Mouse (Mus musculus) MEL (cell line): Measurements from ENCODE around the gene Apbb2. TPM values are rescaled to one million over a fixed set of nuclear protein-coding genes. Genes with fewer than 3 reads are reported as not detected.

Experiments used
- DNase-seq: peaks from one replicate; pipeline ENCODE4 v3.0.0; 2011; ENCODE audit warnings: low read depth, low spot score
- H3K27ac ChIP-seq: 2 replicates; pipeline ENCODE4 v1.5.1; 2012; ENCODE audit warnings: low read depth, mild to moderate bottlenecking, control low read depth, low read length, moderate library complexity; ENCODE audit not compliant: control insufficient read depth
- H3K27me3 ChIP-seq, 2 experiments: fragments of 150-350 bp in 1 of 2; sonication (generic) in 1 of 2; 2 replicates each; pipeline ENCODE4 v1.6.1; 2012; ENCODE audit warnings: low read length in 2 of 2, mild to moderate bottlenecking in 2 of 2, improper control_type of control experiment in 1 of 2, moderate library complexity in 1 of 2; ENCODE audit not compliant: insufficient read depth in 2 of 2, control insufficient read depth in 1 of 2
- H3K36me3 ChIP-seq, 2 experiments: 2 replicates each; pipeline ENCODE4 v1.6.1; 2012 to 2014; ENCODE audit warnings: low read length in 2 of 2, improper control_type of control experiment in 1 of 2, inconsistent platforms in 1 of 2, mild to moderate bottlenecking in 1 of 2; ENCODE audit not compliant: insufficient read depth in 2 of 2, control insufficient read depth in 1 of 2
- H3K4me1 ChIP-seq, 2 experiments: fragments of 150-350 bp in 1 of 2; sonication (generic) in 1 of 2; 2 replicates each; pipeline ENCODE4 v1.6.1; 2012; ENCODE audit warnings: low read length in 2 of 2, improper control_type of control experiment in 1 of 2, mild to moderate bottlenecking in 1 of 2; ENCODE audit not compliant: insufficient read depth in 2 of 2, control insufficient read depth in 1 of 2
- H3K4me3 ChIP-seq, 2 experiments: fragments of 150-350 bp in 1 of 2; sonication (generic) in 1 of 2; 2 replicates each; pipeline ENCODE4 v1.5.1; 2012; ENCODE audit warnings: low read depth in 2 of 2, low read length in 2 of 2, mild to moderate bottlenecking in 2 of 2, moderate library complexity in 2 of 2, control low read depth in 1 of 2, improper control_type of control experiment in 1 of 2; ENCODE audit not compliant: control insufficient read depth in 1 of 2, insufficient read depth in 1 of 2
- H3K79me2 ChIP-seq: 2 replicates; pipeline ENCODE4 v1.6.1; 2012; ENCODE audit warnings: mild to moderate bottlenecking, low read length, moderate library complexity; ENCODE audit not compliant: control insufficient read depth, poor library complexity, insufficient read depth
- H3K9ac ChIP-seq: 2 replicates; pipeline ENCODE4 v1.6.1; 2012; ENCODE audit warnings: low read depth, mild to moderate bottlenecking, control low read depth, low read length, moderate library complexity; ENCODE audit not compliant: control insufficient read depth, poor library complexity, severe bottlenecking
- H3K9me3 ChIP-seq: fragments of 150-350 bp; sonication (generic); replicated peaks from 2 replicates; pipeline ENCODE4 v1.6.1; 2012; ENCODE audit warnings: mild to moderate bottlenecking, low read length, improper control_type of control experiment, moderate library complexity; ENCODE audit not compliant: insufficient read depth
- BHLHE40 ChIP-seq: IDR thresholded peaks from 2 replicates; pipeline ENCODE4 v1.6.1; 2012; ENCODE audit warnings: low read depth, mild to moderate bottlenecking, inconsistent platforms, low read length, improper control_type of control experiment, borderline replicate concordance
- CHD1 ChIP-seq: IDR thresholded peaks from 2 replicates; pipeline ENCODE4 v1.6.1; 2012; ENCODE audit warnings: low read depth, mild to moderate bottlenecking, inconsistent platforms, low read length, improper control_type of control experiment
- CHD2 ChIP-seq: IDR thresholded peaks from 2 replicates; pipeline ENCODE4 v1.6.1; 2011; ENCODE audit warnings: low read length, improper control_type of control experiment
- EP300 ChIP-seq, 2 experiments: IDR thresholded peaks; 2 replicates each; pipeline ENCODE4 v1.6.1; 2011; ENCODE audit warnings: improper control_type of control experiment in 2 of 2, low read length in 2 of 2, low read depth in 1 of 2, mild to moderate bottlenecking in 1 of 2
- GABPA ChIP-seq: IDR thresholded peaks from 2 replicates; pipeline ENCODE4 v1.6.1; 2012; ENCODE audit warnings: low read depth, mild to moderate bottlenecking, inconsistent platforms, low read length, improper control_type of control experiment, moderate library complexity
- GATA1 ChIP-seq: IDR thresholded peaks from 2 replicates; pipeline ENCODE4 v1.6.1; 2011; ENCODE audit warnings: low read depth, low read length, improper control_type of control experiment
- HCFC1 ChIP-seq: IDR thresholded peaks from 2 replicates; pipeline ENCODE4 v1.6.1; 2012; ENCODE audit warnings: low read depth, mild to moderate bottlenecking, inconsistent platforms, low read length, improper control_type of control experiment, moderate library complexity
- KAT2A ChIP-seq: conservative IDR thresholded peaks from 2 replicates; pipeline ENCODE4 v1.6.1; 2012; ENCODE audit warnings: low read depth, low read length, improper control_type of control experiment, inconsistent platforms
- MEF2A ChIP-seq: IDR thresholded peaks from 2 replicates; pipeline ENCODE4 v1.6.1; 2014; ENCODE audit warnings: low read depth, mild to moderate bottlenecking, inconsistent platforms, low read length, improper control_type of control experiment; ENCODE audit not compliant: poor library complexity, insufficient replicate concordance, severe bottlenecking; ENCODE audit errors: extremely low read depth
- MYC ChIP-seq: IDR thresholded peaks from 2 replicates; pipeline ENCODE4 v1.6.1; 2011; ENCODE audit warnings: low read depth, mild to moderate bottlenecking, low read length, improper control_type of control experiment, moderate library complexity
- NRF1 ChIP-seq: IDR thresholded peaks from 2 replicates; pipeline ENCODE4 v1.6.1; 2014; ENCODE audit warnings: low read depth, mild to moderate bottlenecking, inconsistent platforms, low read length, improper control_type of control experiment, moderate library complexity; ENCODE audit not compliant: poor library complexity, insufficient read depth, severe bottlenecking
- POLR2AphosphoS2 ChIP-seq: IDR thresholded peaks from 2 replicates; pipeline ENCODE4 v1.6.1; 2011; ENCODE audit warnings: low read length, improper control_type of control experiment
- POLR2AphosphoS5 ChIP-seq: IDR thresholded peaks from 2 replicates; pipeline ENCODE4 v1.6.1; 2012; ENCODE audit warnings: low read depth, borderline replicate concordance, mild to moderate bottlenecking, inconsistent platforms, low read length, moderate library complexity, mixed read lengths
- RCOR1 ChIP-seq: IDR thresholded peaks from 2 replicates; pipeline ENCODE4 v1.6.1; 2012; ENCODE audit warnings: low read depth, mild to moderate bottlenecking, inconsistent platforms, low read length, improper control_type of control experiment
- SIN3A ChIP-seq: IDR thresholded peaks from 2 replicates; pipeline ENCODE4 v1.6.1; 2012; ENCODE audit warnings: low read length, improper control_type of control experiment, inconsistent platforms
- TAL1 ChIP-seq: IDR thresholded peaks from 2 replicates; pipeline ENCODE4 v1.6.1; 2012; ENCODE audit warnings: mild to moderate bottlenecking, inconsistent platforms, low read length, moderate library complexity, mixed read lengths
- TBP ChIP-seq: IDR thresholded peaks from 2 replicates; pipeline ENCODE4 v1.8.0; 2011; ENCODE audit warnings: low read depth, low read length, improper control_type of control experiment
- USF1 ChIP-seq: IDR thresholded peaks from 2 replicates; pipeline ENCODE4 v1.6.1; 2014; ENCODE audit warnings: low read depth, mild to moderate bottlenecking, inconsistent platforms, low read length, improper control_type of control experiment, moderate library complexity
- USF2 ChIP-seq, 2 experiments: IDR thresholded peaks; 2 replicates each; pipeline ENCODE4 v1.6.1; 2011 to 2012; ENCODE audit warnings: improper control_type of control experiment in 2 of 2, low read length in 2 of 2, borderline replicate concordance in 1 of 2, inconsistent platforms in 1 of 2, low read depth in 1 of 2, mild to moderate bottlenecking in 1 of 2; ENCODE audit not compliant: insufficient read depth in 1 of 2
- ZKSCAN1 ChIP-seq: IDR thresholded peaks from 2 replicates; pipeline ENCODE4 v1.6.1; 2012; ENCODE audit warnings: low read depth, mild to moderate bottlenecking, inconsistent platforms, low read length, improper control_type of control experiment, moderate library complexity
- ZNF384 ChIP-seq: IDR thresholded peaks from 2 replicates; pipeline ENCODE4 v1.6.1; 2012; ENCODE audit warnings: low read depth, mild to moderate bottlenecking, inconsistent platforms, low read length, improper control_type of control experiment
- polyA plus RNA-seq, 2 experiments: library from polyadenylated mRNA; stranded (reverse) in 1 of 2; unstranded in 1 of 2; fragments of >175 nt in 1 of 2; fragments of >200 nt in 1 of 2; gene quantifications; 2 replicates each; pipeline versions ENCODE4 v1.2.1 to v1.2.4; 2012; ENCODE audit warnings: low replicate concordance in 2 of 2, low read depth in 1 of 2; ENCODE audit not compliant: insufficient read length in 2 of 2, insufficient read depth in 1 of 2, missing spikeins in 1 of 2
- total RNA-seq: library from RNA; depleted of rRNA; stranded (reverse); fragments of 300-350 nt; gene quantifications from 2 replicates; pipeline ENCODE4 v1.2.3, GENCODE M21; 2012

Gene Apbb2
- total and polyA plus RNA-seq, 3 experiments: not detected

- H3K4me1 ChIP-seq: no peaks in the 10 kb centered on the region
- no peaks in the 10 kb centered on the region for H3K9me3 ChIP-seq
- H3K36me3 ChIP-seq: no peaks in the 10 kb centered on the region
- H3K9ac ChIP-seq: no peak overlapping the region
- TF ChIP-seq MEF2A (no peak), USF2 (IDR thresholded peaks at IDR 0.05; ENCODE audit: borderline replicate concordance in 1 of 2, insufficient read depth in 1 of 2, low read depth in 1 of 2, low read length in 2 of 2) (no peak), GABPA (no peak), ZKSCAN1 (no peak)
- no peaks in the 10 kb centered on the region for H3K79me2 ChIP-seq
- no peak for DNase-seq
- H3K27me3 ChIP-seq: no peaks in the 10 kb centered on the region
- H3K27ac ChIP-seq: no peak overlapping the region
- H3K4me3 ChIP-seq: no peak overlapping the region
These were observed 45.3 kb downstream of the Apbb2 start for GRCm38 (mm10) chr5:66573266-66573665.

GRCm38 (mm10) chr5:66572086-66572855 is 46.3 kb downstream of the Apbb2 start:
- Histone ChIP-seq H3K9me3 (no peaks in the 10 kb centered on the region), H3K36me3 (no peaks in the 10 kb centered on the region), H3K9ac (no peak overlapping the region), H3K27me3 (no peaks in the 10 kb centered on the region), H3K4me3 (no peak overlapping the region), H3K27ac (no peak overlapping the region), H3K79me2 (no peaks in the 10 kb centered on the region), H3K4me1 (no peaks in the 10 kb centered on the region)
- TF ChIP-seq ZKSCAN1 (no peak), POLR2AphosphoS5 (no peak), CHD2 (no peak), HCFC1 (no peak), TBP (no peak), SIN3A (no peak), TAL1 (no peak), GATA1 (no peak), NRF1 (no peak), CHD1 (no peak), ZNF384 (no peak), MYC (no peak), USF1 (no peak), GABPA (no peak), POLR2AphosphoS2 (no peak), BHLHE40 (no peak), EP300 (IDR thresholded peaks at IDR 0.05; ENCODE audit: low read depth in 1 of 2, low read length in 2 of 2) (no peak), RCOR1 (no peak), KAT2A (no peak), USF2 (IDR thresholded peaks at IDR 0.05; ENCODE audit: borderline replicate concordance in 1 of 2, insufficient read depth in 1 of 2, low read depth in 1 of 2, low read length in 2 of 2) (no peak)
- no peak for DNase-seq
